Mouse (Mus musculus) lung, postnatal 14 days (tissue): ENCODE data around the gene Lrig1.
A peak's percentile ranks its signal among the peaks of the same experiment; 100 is the strongest.

Source experiments
- DNase-seq: peaks from one replicate; pipeline ENCODE4 v3.0.0; 2021

The Lrig1 gene

GRCm38 (mm10) chr6:94669370-94669769, 30.6 kb downstream of the Lrig1 start:
- DNase-seq: no peak

- DNase-seq: no peak
Observed at GRCm38 (mm10) chr6:94668204-94668863, 31.6 kb downstream of the Lrig1 start.

GRCm38 (mm10) chr6:94667131-94667530, 32.8 kb downstream of the Lrig1 start:
- DNase-seq: no peak

- no peak for DNase-seq
Observed at GRCm38 (mm10) chr6:94666432-94667119, 33.4 kb downstream of the Lrig1 start.

GRCm38 (mm10) chr6:94665677-94666076, 34.3 kb downstream of the Lrig1 start:
- DNase-seq: no peak

- DNase-seq: no peak
Observed at GRCm38 (mm10) chr6:94665248-94665647, 34.7 kb downstream of the Lrig1 start.

- no peak for DNase-seq
Observed at GRCm38 (mm10) chr6:94664000-94664399, 36.0 kb downstream of the Lrig1 start.

GRCm38 (mm10) chr6:94661923-94662322, 38.0 kb downstream of the Lrig1 start:
- DNase-seq: no peak

GRCm38 (mm10) chr6:94661321-94661720, 38.6 kb downstream of the Lrig1 start:
- DNase-seq: no peak

- no peak for DNase-seq
Observed at GRCm38 (mm10) chr6:94659886-94660333, 40.0 kb downstream of the Lrig1 start.

- no peak for DNase-seq
Observed at GRCm38 (mm10) chr6:94658136-94658480, 41.9 kb downstream of the Lrig1 start.

GRCm38 (mm10) chr6:94657204-94658135, 42.5 kb downstream of the Lrig1 start:
- no peak for DNase-seq

- no peak for DNase-seq
Observed at GRCm38 (mm10) chr6:94655818-94656478, 44.0 kb downstream of the Lrig1 start.

GRCm38 (mm10) chr6:94653388-94654316, 46.3 kb downstream of the Lrig1 start:
- DNase-seq: no peak

- peak; percentile 46 for DNase-seq
Observed at GRCm38 (mm10) chr6:94652659-94653213, 47.2 kb downstream of the Lrig1 start.

- DNase-seq: no peak
Observed at GRCm38 (mm10) chr6:94651541-94651940, 48.4 kb downstream of the Lrig1 start.

- no peak for DNase-seq
Observed at GRCm38 (mm10) chr6:94649637-94650036, 50.3 kb downstream of the Lrig1 start.

- no peak for DNase-seq
Observed at GRCm38 (mm10) chr6:94648496-94648895, 51.5 kb downstream of the Lrig1 start.

- DNase-seq: peak; percentile 72
Observed at GRCm38 (mm10) chr6:94647574-94648430, 52.2 kb downstream of the Lrig1 start.

- no peak for DNase-seq
Observed at GRCm38 (mm10) chr6:94646902-94647301, 53.1 kb downstream of the Lrig1 start.
